Mouse (Mus musculus) large intestine, adult 2 months (tissue): ENCODE data around the gene Ccdc80. TPM values are rescaled to one million over a fixed set of nuclear protein-coding genes. Genes with fewer than 3 reads are reported as not detected.

ENCODE experiments used
- polyA plus RNA-seq: library from polyadenylated mRNA; depleted of rRNA; stranded (reverse); fragments of >200 nt; gene quantifications from 2 replicates; pipeline ENCODE4 v1.2.3, GENCODE M21; 2012; rRNA removed

Gene Ccdc80
- polyA plus RNA-seq, 1 experiment = 7.8 TPM

Other genes starting within 250 kb of the Ccdc80 start
- 0.38 and 0.41 TPM in 2 replicates for gene Cd200r2, start 226.3 kb upstream of the Ccdc80 start, polyA plus RNA-seq
- 0.09 TPM in 1 of 2 replicates, not detected in the other for gene Cd200r3, start 149.7 kb upstream of the Ccdc80 start, polyA plus RNA-seq
- gene Slc35a5, start 65.3 kb downstream of the Ccdc80 start, polyA plus RNA-seq = 7.5 and 23.4 TPM in 2 replicates
- 11.2 and 15.4 TPM in 2 replicates for gene Atg3, start 65.4 kb downstream of the Ccdc80 start, polyA plus RNA-seq
- 2.2 and 2.5 TPM in 2 replicates for gene Btla, start 130.9 kb downstream of the Ccdc80 start, polyA plus RNA-seq